Mouse (Mus musculus): Measurements from ENCODE around the gene Cdh3.

- no peak for TF ChIP-seq EP300 (IDR thresholded peaks at IDR 0.05; ENCODE audit: low read depth)
- no peak for TF ChIP-seq CTCF (IDR thresholded peaks at IDR 0.05; ENCODE audit: low read depth)
Measured at GRCm38 (mm10) chr8:106579510-106579909, 68.8 kb downstream of the Cdh3 start.
